Comparison of ENCODE assay signal across 8 mouse cellular contexts in genomic region chr17:24736330-24737051, GRCm38 (mm10). TPM values are rescaled to one million over a fixed set of nuclear protein-coding genes. Genes with fewer than 3 reads are reported as not detected.
DNase-seq lines count a peak whose midpoint lies in the region; ATAC-seq lines count a peak whose summit lies in the region.

TSS of gene Msrb1 (plus strand) at chr17:24736642.

- H3K9me3 ChIP-seq in hindbrain, embryonic 15.5 days, result no peaks in the 10 kb centered on the region

- no peaks in the 10 kb centered on the region for H3K36me3 ChIP-seq in hindbrain, embryonic 15.5 days

- peak within 1 kb of the TSS; percentile 67 for H3K27ac ChIP-seq in hindbrain, embryonic 15.5 days (replicated peaks)

- peak within 1 kb of the TSS; percentile 60 for H3K4me3 ChIP-seq in hindbrain, embryonic 15.5 days

- peak; percentile 95 for DNase-seq in T-cell, adult 2 months (ENCODE audit: low spot score)
- peak; percentile 88 to 91 for DNase-seq in cerebellum, postnatal 36 days
- peak; percentile 89 to 92 for DNase-seq in frontal cortex, postnatal 36 days (ENCODE audit: low spot score in 2 of 2)
- peak; percentile 94 for DNase-seq in left cerebral cortex, adult 11 months (ENCODE audit: low spot score)
- peak; percentile 98 for DNase-seq in lung, postnatal 4 days
- peak; percentile 87 for DNase-seq in retina, postnatal 7 days (ENCODE audit: low read depth, low spot score)
- peak; percentile 75 for DNase-seq in urinary bladder, adult 2 months (ENCODE audit: low spot score)

- H3K9ac ChIP-seq in hindbrain, embryonic 15.5 days, result peak within 1 kb of the TSS; percentile 67

- H3K4me2 ChIP-seq in hindbrain, embryonic 15.5 days, result peak within 1 kb of the TSS; percentile 95

- peak; percentile 95 for ATAC-seq in hindbrain, embryonic 15.5 days (ENCODE audit: low FRiP score, low read depth)

- H3K4me1 ChIP-seq in hindbrain, embryonic 15.5 days (replicated peaks), result peaks cover 16% of the 10 kb centered on the region

- 2% methylated on average over 29 of the region's 29 CpGs for WGBS in hindbrain, embryonic 15.5 days

- H3K27me3 ChIP-seq in hindbrain, embryonic 15.5 days, result no peaks in the 10 kb centered on the region

RNA-seq across cellular contexts. Expression of gene Msrb1, which starts in this region (rescaled TPM):
- polyA plus RNA-seq in hindbrain, embryonic 15.5 days (2015; fragmentation: Nextera tagmentation; extraction: Ambion mirVana), result 19.4 and 20.8 TPM in 2 replicates
- polyA plus RNA-seq in urinary bladder, adult 2 months (2012; rRNA removed), result 195 and 227 TPM in 2 replicates

Comparison
In these comparisons a context has a peak if more than half of its experiments do, and no peak if none do; other contexts are left out.
1. Peak in every context shown above with its lines: DNase-seq, ATAC-seq, H3K4me3 ChIP-seq and H3K27ac ChIP-seq.